Comparison of ENCODE assay signal across 10 mouse cellular contexts in genomic region chr11:115647459-115647858, GRCm38 (mm10). TPM values are rescaled to one million over a fixed set of nuclear protein-coding genes. Genes with fewer than 3 reads are reported as not detected.
A peak's percentile ranks its signal among the peaks of the same experiment; 100 is the strongest.
DNase-seq lines count a peak whose midpoint lies in the region; ATAC-seq lines count a peak whose summit lies in the region.
"Had no signal": no experiment of that assay in that cellular context is flagged by ENCODE, and none has a peak within 500 bp of the region (broad histone marks: within the 10 kb centered on the region; RNA-seq: fewer than 3 reads in every experiment).

No protein-coding gene starts in this region.

- peaks cover 3% of the 10 kb centered on the region; the same call in 1 of the 2 replicates for H3K4me1 ChIP-seq in forebrain, embryonic 14.5 days (ENCODE audit: control insufficient read depth, insufficient read depth, low read length)
- peaks cover 9% of the 10 kb centered on the region for H3K4me1 ChIP-seq in forebrain, embryonic 16.5 days (replicated peaks; ENCODE audit: control insufficient read depth, insufficient read depth, low read length)
- H3K4me1 ChIP-seq in limb, embryonic 11.5 days (ENCODE audit: control insufficient read depth, insufficient read depth, low read length), result no peaks in the 10 kb centered on the region
- H3K4me1 ChIP-seq: hindbrain, embryonic 15.5 days had no signal

- DNase-seq in forebrain, embryonic 14.5 days (ENCODE audit: low spot score), result peak; percentile 92
- peak; percentile 54 for DNase-seq in ovary, postnatal 14 days (ENCODE audit: low spot score)
- no peak for DNase-seq in ovary, postnatal 36 days (ENCODE audit: low spot score)
- DNase-seq in brain, embryonic 18.5 days (ENCODE audit: low read depth, low spot score), result peak; percentile 58
- peak; percentile 32 for DNase-seq in gastrocnemius, postnatal 14 days
- DNase-seq in limb, embryonic 11.5 days (ENCODE audit: low spot score), result peak; percentile 67
- peak; percentile 78 for DNase-seq in skeletal muscle tissue, adult 2 months (ENCODE audit: low read depth, low spot score)

- H3K9ac ChIP-seq in forebrain, embryonic 14.5 days (ENCODE audit: low read length), result no peak overlapping the region
- no peak overlapping the region for H3K9ac ChIP-seq in forebrain, embryonic 16.5 days (replicated peaks; ENCODE audit: low read depth, low read length)
- H3K9ac ChIP-seq in limb, embryonic 11.5 days (ENCODE audit: low read length), result no peak overlapping the region
- H3K9ac ChIP-seq: hindbrain, embryonic 15.5 days had no signal

- H3K4me2 ChIP-seq in forebrain, embryonic 14.5 days (ENCODE audit: low read length), result no peak overlapping the region
- no peak overlapping the region for H3K4me2 ChIP-seq in forebrain, embryonic 16.5 days (ENCODE audit: low read length)
- no peak overlapping the region for H3K4me2 ChIP-seq in limb, embryonic 11.5 days (ENCODE audit: low read depth, severe bottlenecking)
- H3K4me2 ChIP-seq: hindbrain, embryonic 15.5 days had no signal

- no peak overlapping the region for H3K27ac ChIP-seq in forebrain, embryonic 14.5 days (ENCODE audit: low read depth, low read length)
- H3K27ac ChIP-seq in forebrain, embryonic 16.5 days (ENCODE audit: low read length), result no peak overlapping the region
- H3K27ac ChIP-seq in limb, embryonic 11.5 days (replicated peaks; ENCODE audit: low read depth, low read length), result no peak overlapping the region
- H3K27ac ChIP-seq: hindbrain, embryonic 15.5 days had no signal

- H3K9me3 ChIP-seq in forebrain, embryonic 14.5 days (replicated peaks; ENCODE audit: control insufficient read depth, low read length), result no peaks in the 10 kb centered on the region
- no peaks in the 10 kb centered on the region for H3K9me3 ChIP-seq in forebrain, embryonic 16.5 days (ENCODE audit: control insufficient read depth, low read length)
- H3K9me3 ChIP-seq in limb, embryonic 11.5 days (ENCODE audit: control insufficient read depth, low read length), result no peaks in the 10 kb centered on the region
- H3K9me3 ChIP-seq: G1E; hindbrain, embryonic 15.5 days had no signal

- ATAC-seq in forebrain, embryonic 14.5 days, result no peak
- ATAC-seq in forebrain, embryonic 16.5 days, result no peak
- no peak for ATAC-seq in limb, embryonic 11.5 days (ENCODE audit: insufficient number of reproducible peaks, low FRiP score, low TSS enrichment, low read depth)

- H3K36me3 ChIP-seq in forebrain, embryonic 14.5 days (ENCODE audit: control insufficient read depth, insufficient read depth, low read length), result peaks cover 39% of the 10 kb centered on the region
- peaks cover 7% of the 10 kb centered on the region; the same call in 1 of the 2 replicates for H3K36me3 ChIP-seq in forebrain, embryonic 16.5 days (ENCODE audit: control insufficient read depth, insufficient read depth)
- H3K36me3 ChIP-seq in limb, embryonic 11.5 days (ENCODE audit: control insufficient read depth, insufficient read depth, low read length), result peaks cover 4% of the 10 kb centered on the region; the same call in 1 of the 2 replicates

- intact Hi-C loops in gastrocnemius, postnatal 14 days (cut with DNase I; ENCODE audit: low total_unique reads), result loop anchor here (10.0 kb wide), 1 partner anchor 167 kb away; the partner anchor contains the start of genes Caskin2 and Tsen54

- H3K4me3 ChIP-seq in forebrain, embryonic 14.5 days (ENCODE audit: low read depth, low read length), result no peak overlapping the region
- H3K4me3 ChIP-seq in forebrain, embryonic 16.5 days (replicated peaks; ENCODE audit: low read length), result no peak overlapping the region
- no peak overlapping the region for H3K4me3 ChIP-seq in limb, embryonic 11.5 days (ENCODE audit: low read depth, low read length)
- H3K4me3 ChIP-seq: hindbrain, embryonic 15.5 days had no signal

- WGBS in forebrain, embryonic 14.5 days, result 55% methylated on average over 6 of the region's 6 CpGs
- WGBS in forebrain, embryonic 16.5 days, result 34% methylated on average over 6 of the region's 6 CpGs
- WGBS in limb, embryonic 11.5 days, result 67% methylated on average over 6 of the region's 6 CpGs

- no peaks in the 10 kb centered on the region for H3K27me3 ChIP-seq in forebrain, embryonic 14.5 days (replicated peaks; ENCODE audit: control insufficient read depth, insufficient read depth, low read length)
- H3K27me3 ChIP-seq in forebrain, embryonic 16.5 days (replicated peaks; ENCODE audit: control insufficient read depth, insufficient read depth, low read length), result no peaks in the 10 kb centered on the region
- no peaks in the 10 kb centered on the region for H3K27me3 ChIP-seq in limb, embryonic 11.5 days (ENCODE audit: control insufficient read depth, insufficient read depth, low read length)
- H3K27me3 ChIP-seq: hindbrain, embryonic 15.5 days had no signal

RNA-seq across cellular contexts. Expression of gene Slc25a19, which starts 19.4 kb away (rescaled TPM):
- 38.3 and 50.1 TPM in 2 replicates for polyA plus RNA-seq in forebrain, embryonic 14.5 days (2014; fragmentation: Nextera tagmentation; extraction: Ambion mirVana)
- 57.2 and 63.0 TPM in 2 replicates for polyA plus RNA-seq in forebrain, embryonic 16.5 days (2015; fragmentation: Nextera tagmentation; extraction: Ambion mirVana)
- total RNA-seq in gastrocnemius, postnatal 14 days (2021), result 10 to 100 TPM; 40.9 to 45.2 TPM
- 30.3 and 32.6 TPM in 2 replicates for polyA plus RNA-seq in limb, embryonic 11.5 days (2014; fragmentation: Nextera tagmentation; extraction: Ambion mirVana)

RNA-seq across cellular contexts. Expression of gene Mif4gd, which starts 34.7 kb away (rescaled TPM):
- 9.5 and 12.5 TPM in 2 replicates for polyA plus RNA-seq in forebrain, embryonic 14.5 days (2014; fragmentation: Nextera tagmentation; extraction: Ambion mirVana)
- polyA plus RNA-seq in forebrain, embryonic 16.5 days (2015; fragmentation: Nextera tagmentation; extraction: Ambion mirVana), result 9.8 and 12.9 TPM in 2 replicates
- 10 to 100 TPM; 35.7 to 42.9 TPM for total RNA-seq in gastrocnemius, postnatal 14 days (2021)
- 18.0 and 19.3 TPM in 2 replicates for polyA plus RNA-seq in limb, embryonic 11.5 days (2014; fragmentation: Nextera tagmentation; extraction: Ambion mirVana)

RNA-seq across cellular contexts. Expression of gene Gga3, which starts 43.6 kb away (rescaled TPM):
- polyA plus RNA-seq in forebrain, embryonic 14.5 days (2014; fragmentation: Nextera tagmentation; extraction: Ambion mirVana), result 18.1 and 22.7 TPM in 2 replicates
- polyA plus RNA-seq in forebrain, embryonic 16.5 days (2015; fragmentation: Nextera tagmentation; extraction: Ambion mirVana), result 32.5 and 37.4 TPM in 2 replicates
- total RNA-seq in gastrocnemius, postnatal 14 days (2021), result 10 to 100 TPM; 10.9 to 13.2 TPM
- polyA plus RNA-seq in limb, embryonic 11.5 days (2014; fragmentation: Nextera tagmentation; extraction: Ambion mirVana), result 21.3 and 26.5 TPM in 2 replicates

RNA-seq across cellular contexts. Expression of gene Mrps7, which starts 43.7 kb away (rescaled TPM):
- polyA plus RNA-seq in forebrain, embryonic 14.5 days (2014; fragmentation: Nextera tagmentation; extraction: Ambion mirVana), result 72.1 and 81.5 TPM in 2 replicates
- 68.0 and 76.5 TPM in 2 replicates for polyA plus RNA-seq in forebrain, embryonic 16.5 days (2015; fragmentation: Nextera tagmentation; extraction: Ambion mirVana)
- total RNA-seq in gastrocnemius, postnatal 14 days (2021), result 10 to 100 TPM; 63.6 to 65.4 TPM
- polyA plus RNA-seq in limb, embryonic 11.5 days (2014; fragmentation: Nextera tagmentation; extraction: Ambion mirVana), result 111 and 122 TPM in 2 replicates
